14 mouse cellular contexts compared by ENCODE assay signal in genomic region chr4:106628650-106629360, GRCm38 (mm10). TPM values are rescaled to one million over a fixed set of nuclear protein-coding genes. Genes with fewer than 3 reads are reported as not detected.
DNase-seq lines count a peak whose midpoint lies in the region; ATAC-seq and TF ChIP-seq lines count a peak whose summit lies in the region.
"Had no signal": no experiment of that assay in that cellular context is flagged by ENCODE, and none has a peak within 500 bp of the region (broad histone marks: within the 10 kb centered on the region; RNA-seq: fewer than 3 reads in every experiment).

No protein-coding gene starts in this region.

- no peak overlapping the region for H3K4me2 ChIP-seq in liver, postnatal 0 days (ENCODE audit: low read depth, low read length)
- H3K4me2 ChIP-seq in intestine, embryonic 15.5 days (replicated peaks) = peak overlapping the region; percentile 19; the same call in 1 of the 2 replicates
- no peak overlapping the region for H3K4me2 ChIP-seq in kidney, embryonic 15.5 days
- no peak overlapping the region for H3K4me2 ChIP-seq in hindbrain, embryonic 16.5 days (ENCODE audit: low read length)

- H3K27ac ChIP-seq in liver, postnatal 0 days (ENCODE audit: low read depth) = no peak overlapping the region
- peak overlapping the region; percentile 76 for H3K27ac ChIP-seq in intestine, embryonic 15.5 days
- H3K27ac ChIP-seq in kidney, embryonic 15.5 days = peak overlapping the region; percentile 63
- no peak overlapping the region for H3K27ac ChIP-seq in hindbrain, embryonic 16.5 days (ENCODE audit: low read depth, low read length)

- no peaks in the 10 kb centered on the region for H3K36me3 ChIP-seq in liver, postnatal 0 days (replicated peaks; ENCODE audit: insufficient read depth, low read length)
- H3K36me3 ChIP-seq in intestine, embryonic 15.5 days = no peaks in the 10 kb centered on the region
- H3K36me3 ChIP-seq in kidney, embryonic 15.5 days = no peaks in the 10 kb centered on the region
- no peaks in the 10 kb centered on the region for H3K36me3 ChIP-seq in hindbrain, embryonic 16.5 days (ENCODE audit: control insufficient read depth, insufficient read depth, low read length)

- no peak for DNase-seq in liver, postnatal 0 days
- no peak for DNase-seq in liver
- peak; percentile 21 for DNase-seq in lung, postnatal 36 days
- no peak for DNase-seq in B cell, adult 2 months
- no peak for DNase-seq in layer of hippocampus, adult 8-10 months (ENCODE audit: low spot score in 2 of 2)
- DNase-seq: adrenal gland, adult 2 months; cerebellum, postnatal 14 days; thymus, postnatal 14 days had no signal

- H3K9ac ChIP-seq in liver, postnatal 0 days (replicated peaks) = no peak overlapping the region
- H3K9ac ChIP-seq in intestine, embryonic 15.5 days = no peak overlapping the region
- H3K9ac ChIP-seq in kidney, embryonic 15.5 days = no peak overlapping the region
- H3K9ac ChIP-seq in hindbrain, embryonic 16.5 days (ENCODE audit: low read depth, low read length) = no peak overlapping the region

- whole genome bisulfite sequencing in liver, postnatal 0 days (ENCODE audit: insufficient replicate concordance) = 39% methylated on average over 9 of the region's 9 CpGs
- WGBS in intestine, embryonic 15.5 days = 27% methylated on average over 9 of the region's 9 CpGs
- WGBS in kidney, embryonic 15.5 days = 36% methylated on average over 9 of the region's 9 CpGs
- WGBS in hindbrain, embryonic 16.5 days = 69% methylated on average over 9 of the region's 9 CpGs

- H3K4me3 ChIP-seq in liver, postnatal 0 days (ENCODE audit: low read depth, low read length) = no peak overlapping the region
- no peak overlapping the region for H3K4me3 ChIP-seq in intestine, embryonic 15.5 days (replicated peaks)
- H3K4me3 ChIP-seq in kidney, embryonic 15.5 days (replicated peaks) = no peak overlapping the region
- H3K4me3 ChIP-seq in hindbrain, embryonic 16.5 days (ENCODE audit: low read length) = no peak overlapping the region

- H3K27me3 ChIP-seq in liver, postnatal 0 days (ENCODE audit: insufficient read depth, low read length) = peaks cover 2% of the 10 kb centered on the region; the same call in 1 of the 2 replicates
- peaks cover 6% of the 10 kb centered on the region for H3K27me3 ChIP-seq in intestine, embryonic 15.5 days (replicated peaks)
- H3K27me3 ChIP-seq in kidney, embryonic 15.5 days = peaks cover 24% of the 10 kb centered on the region
- peaks cover 2% of the 10 kb centered on the region for H3K27me3 ChIP-seq in hindbrain, embryonic 16.5 days (replicated peaks; ENCODE audit: control insufficient read depth, insufficient read depth, low read length)

- no peak for TF ChIP-seq CTCF in liver, postnatal 0 days (IDR thresholded peaks at IDR 0.05; ENCODE audit: low read depth)

- H3K4me1 ChIP-seq in liver, postnatal 0 days (ENCODE audit: insufficient read depth) = no peaks in the 10 kb centered on the region
- peaks cover 30% of the 10 kb centered on the region for H3K4me1 ChIP-seq in intestine, embryonic 15.5 days (replicated peaks)
- H3K4me1 ChIP-seq in kidney, embryonic 15.5 days = peaks cover 51% of the 10 kb centered on the region
- peaks cover 19% of the 10 kb centered on the region for H3K4me1 ChIP-seq in hindbrain, embryonic 16.5 days (ENCODE audit: control insufficient read depth, insufficient read depth, low read depth, low read length)

- no peaks in the 10 kb centered on the region for H3K9me3 ChIP-seq in liver, postnatal 0 days (ENCODE audit: low read length)
- H3K9me3 ChIP-seq in intestine, embryonic 15.5 days = no peaks in the 10 kb centered on the region
- H3K9me3 ChIP-seq in kidney, embryonic 15.5 days (replicated peaks) = no peaks in the 10 kb centered on the region
- no peaks in the 10 kb centered on the region for H3K9me3 ChIP-seq in hindbrain, embryonic 16.5 days (ENCODE audit: control insufficient read depth, low read length)

- no peak for TF ChIP-seq EP300 in liver, postnatal 0 days (IDR thresholded peaks at IDR 0.05; ENCODE audit: low read depth)

- ATAC-seq in liver, postnatal 0 days = peak; percentile 50; the same call in 1 of the 2 replicates
- peak; percentile 89 for ATAC-seq in intestine, embryonic 15.5 days
- ATAC-seq in kidney, embryonic 15.5 days (replicated peaks; ENCODE audit: low FRiP score) = no peak
- no peak for ATAC-seq in hindbrain, embryonic 16.5 days

RNA-seq across cellular contexts. Expression of gene Ttc22, which starts 6.6 kb away (rescaled TPM):
- polyA plus RNA-seq in liver, postnatal 0 days (2015; fragmentation: Nextera tagmentation; extraction: Ambion mirVana) = not detected in 2 replicates
- polyA plus RNA-seq in intestine, embryonic 15.5 days (2015; fragmentation: Nextera tagmentation; extraction: Ambion mirVana) = 8.6 and 10.1 TPM in 2 replicates
- polyA plus RNA-seq in kidney, embryonic 15.5 days (2015; fragmentation: Nextera tagmentation; extraction: Ambion mirVana) = 5.8 and 6.0 TPM in 2 replicates
- 1.5 and 1.6 TPM in 2 replicates for polyA plus RNA-seq in hindbrain, embryonic 16.5 days (2015; fragmentation: Nextera tagmentation; extraction: Ambion mirVana)
- under 1 TPM; 0.55 to 0.60 (median 0.58) TPM for total RNA-seq in layer of hippocampus, adult 8-10 months (2022)
- polyA plus RNA-seq: adrenal gland, adult 2 months had no signal

RNA-seq across cellular contexts. Expression of gene Lexm, which starts 11.8 kb away (rescaled TPM):
- polyA plus RNA-seq in liver, postnatal 0 days (2015; fragmentation: Nextera tagmentation; extraction: Ambion mirVana) = not detected in 2 replicates
- not detected in 2 replicates for polyA plus RNA-seq in intestine, embryonic 15.5 days (2015; fragmentation: Nextera tagmentation; extraction: Ambion mirVana)
- polyA plus RNA-seq in kidney, embryonic 15.5 days (2015; fragmentation: Nextera tagmentation; extraction: Ambion mirVana) = not detected in 2 replicates
- polyA plus RNA-seq in hindbrain, embryonic 16.5 days (2015; fragmentation: Nextera tagmentation; extraction: Ambion mirVana) = 0.17 TPM in 1 of 2 replicates, not detected in the other
- not detected for total RNA-seq in layer of hippocampus, adult 8-10 months (2022)
- total RNA-seq: adrenal gland, adult 2 months; heart, postnatal 25 days; midbrain, postnatal 0 days had no signal
- polyA plus RNA-seq: adrenal gland, adult 2 months; midbrain, postnatal 0 days; neural tube, embryonic 14.5 days had no signal

RNA-seq across cellular contexts. Expression of gene Pars2, which starts 22.1 kb away (rescaled TPM):
- 3.9 and 4.3 TPM in 2 replicates for polyA plus RNA-seq in liver, postnatal 0 days (2015; fragmentation: Nextera tagmentation; extraction: Ambion mirVana)
- polyA plus RNA-seq in intestine, embryonic 15.5 days (2015; fragmentation: Nextera tagmentation; extraction: Ambion mirVana) = 14.5 and 15.0 TPM in 2 replicates
- polyA plus RNA-seq in kidney, embryonic 15.5 days (2015; fragmentation: Nextera tagmentation; extraction: Ambion mirVana) = 13.4 and 14.8 TPM in 2 replicates
- polyA plus RNA-seq in hindbrain, embryonic 16.5 days (2015; fragmentation: Nextera tagmentation; extraction: Ambion mirVana) = 9.3 and 10.8 TPM in 2 replicates
- 1 to 10 TPM; 5.1 to 9.5 (median 8.5) TPM for total RNA-seq in layer of hippocampus, adult 8-10 months (2022)

RNA-seq across cellular contexts. Expression of gene Ttc4, which starts 49.9 kb away (rescaled TPM):
- 18.3 and 19.5 TPM in 2 replicates for polyA plus RNA-seq in liver, postnatal 0 days (2015; fragmentation: Nextera tagmentation; extraction: Ambion mirVana)
- polyA plus RNA-seq in intestine, embryonic 15.5 days (2015; fragmentation: Nextera tagmentation; extraction: Ambion mirVana) = 72.0 and 73.4 TPM in 2 replicates
- 98.1 and 104 TPM in 2 replicates for polyA plus RNA-seq in kidney, embryonic 15.5 days (2015; fragmentation: Nextera tagmentation; extraction: Ambion mirVana)
- polyA plus RNA-seq in hindbrain, embryonic 16.5 days (2015; fragmentation: Nextera tagmentation; extraction: Ambion mirVana) = 140 and 152 TPM in 2 replicates
- total RNA-seq in layer of hippocampus, adult 8-10 months (2022) = 10 to 100 TPM; 37.4 to 64.6 (median 50.1) TPM

Comparison
In these comparisons a context has a peak if more than half of its experiments do, and no peak if none do; other contexts are left out.
1. ATAC-seq: peak in liver, postnatal 0 days (single experiment) and intestine, embryonic 15.5 days (single experiment); none in kidney, embryonic 15.5 days (single experiment) and hindbrain, embryonic 16.5 days (single experiment).
2. H3K27ac ChIP-seq: peak in intestine, embryonic 15.5 days (single experiment) and kidney, embryonic 15.5 days (single experiment); none in liver, postnatal 0 days (single experiment) and hindbrain, embryonic 16.5 days (single experiment).